Mouse (Mus musculus): Measurements from ENCODE around the gene Gm13691.
"Not testable (repeated sequence)": the region's sequence is repeated elsewhere in the genome, so short reads cannot be mapped to it uniquely, and the experiment has no call there.

Gm13691 gene

DNA sequence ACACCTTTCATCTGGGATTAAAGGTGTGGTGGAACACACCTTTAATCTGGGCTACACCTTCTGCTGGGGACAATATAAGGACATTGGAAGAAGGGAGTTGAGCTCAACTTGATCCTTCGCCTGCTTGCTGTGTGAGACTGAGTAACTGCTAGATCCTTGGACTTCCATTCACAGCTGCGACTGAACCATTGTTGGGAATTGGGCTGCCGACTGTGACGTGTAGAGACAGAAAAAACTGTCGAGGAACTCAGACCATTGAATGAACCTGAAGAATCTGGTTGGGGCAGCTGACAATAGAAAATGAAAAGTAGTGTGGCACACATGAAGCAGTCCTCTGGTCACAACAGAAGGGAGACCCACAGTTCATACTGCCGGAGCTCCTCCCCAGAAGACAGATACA is at the start of gene Gm13691:
Gene Gm13691, plus strand, starts transcription at position 301 of the 400 bp plus-strand sequence.
- DNase-seq (ENCODE audit: low spot score in 2 of 2): not testable (repeated sequence)

- DNase-seq (ENCODE audit: low spot score in 2 of 2): no peak
Measured at GRCm38 (mm10) chr2:83940931-83941361, 49.4 kb upstream of the Gm13691 start, which contains the start of gene Zswim2. Gene Zswim2, minus strand, starts transcription at chr2:83941228.

- no peak for DNase-seq (ENCODE audit: low spot score in 2 of 2)
Measured at GRCm38 (mm10) chr2:83941378-83941777, 49.0 kb upstream of the Gm13691 start.

DNA sequence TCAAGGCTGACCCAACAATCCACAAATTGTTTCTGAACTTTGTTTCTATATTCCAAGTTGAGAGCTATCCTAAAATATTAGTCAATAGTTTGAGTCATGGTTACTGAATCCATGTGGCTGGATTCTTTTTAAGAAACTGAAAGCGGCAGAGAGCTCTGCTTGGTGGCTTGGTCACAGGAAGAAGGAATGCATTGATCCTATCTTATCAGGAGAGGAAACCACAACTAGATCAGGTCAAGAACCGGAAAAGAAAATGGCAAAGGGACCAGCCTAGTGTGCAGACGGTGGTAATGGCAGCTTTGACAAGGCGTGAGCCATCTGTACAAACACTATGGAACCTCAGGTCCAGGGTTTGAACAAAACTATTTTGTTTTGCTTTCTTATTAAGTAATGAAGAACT is 48.6 kb upstream of the Gm13691 start:
- DNase-seq (ENCODE audit: low spot score in 2 of 2): no peak

- not testable (repeated sequence) for DNase-seq (ENCODE audit: low spot score in 2 of 2)
Measured at GRCm38 (mm10) chr2:83955393-83955792, 35.0 kb upstream of the Gm13691 start, which contains the start of gene Gm13698. Gene Gm13698, plus strand, starts transcription at chr2:83955693.

DNA sequence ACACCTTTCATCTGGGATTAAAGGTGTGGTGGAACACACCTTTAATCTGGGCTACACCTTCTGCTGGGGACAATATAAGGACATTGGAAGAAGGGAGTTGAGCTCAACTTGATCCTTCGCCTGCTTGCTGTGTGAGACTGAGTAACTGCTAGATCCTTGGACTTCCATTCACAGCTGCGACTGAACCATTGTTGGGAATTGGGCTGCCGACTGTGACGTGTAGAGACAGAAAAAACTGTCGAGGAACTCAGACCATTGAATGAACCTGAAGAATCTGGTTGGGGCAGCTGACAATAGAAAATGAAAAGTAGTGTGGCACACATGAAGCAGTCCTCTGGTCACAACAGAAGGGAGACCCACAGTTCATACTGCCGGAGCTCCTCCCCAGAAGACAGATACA is 29.1 kb upstream of the Gm13691 start, which contains the start of gene Gm13693:
Gene Gm13693, plus strand, starts transcription at position 301 of the 400 bp plus-strand sequence.
- not testable (repeated sequence) for DNase-seq (ENCODE audit: low spot score in 2 of 2)

DNA sequence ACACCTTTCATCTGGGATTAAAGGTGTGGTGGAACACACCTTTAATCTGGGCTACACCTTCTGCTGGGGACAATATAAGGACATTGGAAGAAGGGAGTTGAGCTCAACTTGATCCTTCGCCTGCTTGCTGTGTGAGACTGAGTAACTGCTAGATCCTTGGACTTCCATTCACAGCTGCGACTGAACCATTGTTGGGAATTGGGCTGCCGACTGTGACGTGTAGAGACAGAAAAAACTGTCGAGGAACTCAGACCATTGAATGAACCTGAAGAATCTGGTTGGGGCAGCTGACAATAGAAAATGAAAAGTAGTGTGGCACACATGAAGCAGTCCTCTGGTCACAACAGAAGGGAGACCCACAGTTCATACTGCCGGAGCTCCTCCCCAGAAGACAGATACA is 23.3 kb upstream of the Gm13691 start, which contains the start of gene Gm13695:
Gene Gm13695, plus strand, starts transcription at position 301 of the 400 bp plus-strand sequence.
- DNase-seq (ENCODE audit: low spot score in 2 of 2): not testable (repeated sequence)

DNA sequence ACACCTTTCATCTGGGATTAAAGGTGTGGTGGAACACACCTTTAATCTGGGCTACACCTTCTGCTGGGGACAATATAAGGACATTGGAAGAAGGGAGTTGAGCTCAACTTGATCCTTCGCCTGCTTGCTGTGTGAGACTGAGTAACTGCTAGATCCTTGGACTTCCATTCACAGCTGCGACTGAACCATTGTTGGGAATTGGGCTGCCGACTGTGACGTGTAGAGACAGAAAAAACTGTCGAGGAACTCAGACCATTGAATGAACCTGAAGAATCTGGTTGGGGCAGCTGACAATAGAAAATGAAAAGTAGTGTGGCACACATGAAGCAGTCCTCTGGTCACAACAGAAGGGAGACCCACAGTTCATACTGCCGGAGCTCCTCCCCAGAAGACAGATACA is 17.5 kb upstream of the Gm13691 start, which contains the start of gene Gm13696:
Gene Gm13696, plus strand, starts transcription at position 301 of the 400 bp plus-strand sequence.
- not testable (repeated sequence) for DNase-seq (ENCODE audit: low spot score in 2 of 2)

DNA sequence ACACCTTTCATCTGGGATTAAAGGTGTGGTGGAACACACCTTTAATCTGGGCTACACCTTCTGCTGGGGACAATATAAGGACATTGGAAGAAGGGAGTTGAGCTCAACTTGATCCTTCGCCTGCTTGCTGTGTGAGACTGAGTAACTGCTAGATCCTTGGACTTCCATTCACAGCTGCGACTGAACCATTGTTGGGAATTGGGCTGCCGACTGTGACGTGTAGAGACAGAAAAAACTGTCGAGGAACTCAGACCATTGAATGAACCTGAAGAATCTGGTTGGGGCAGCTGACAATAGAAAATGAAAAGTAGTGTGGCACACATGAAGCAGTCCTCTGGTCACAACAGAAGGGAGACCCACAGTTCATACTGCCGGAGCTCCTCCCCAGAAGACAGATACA is 11.7 kb upstream of the Gm13691 start, which contains the start of gene Gm13694:
Gene Gm13694, plus strand, starts transcription at position 301 of the 400 bp plus-strand sequence.
- DNase-seq (ENCODE audit: low spot score in 2 of 2): not testable (repeated sequence)

DNA sequence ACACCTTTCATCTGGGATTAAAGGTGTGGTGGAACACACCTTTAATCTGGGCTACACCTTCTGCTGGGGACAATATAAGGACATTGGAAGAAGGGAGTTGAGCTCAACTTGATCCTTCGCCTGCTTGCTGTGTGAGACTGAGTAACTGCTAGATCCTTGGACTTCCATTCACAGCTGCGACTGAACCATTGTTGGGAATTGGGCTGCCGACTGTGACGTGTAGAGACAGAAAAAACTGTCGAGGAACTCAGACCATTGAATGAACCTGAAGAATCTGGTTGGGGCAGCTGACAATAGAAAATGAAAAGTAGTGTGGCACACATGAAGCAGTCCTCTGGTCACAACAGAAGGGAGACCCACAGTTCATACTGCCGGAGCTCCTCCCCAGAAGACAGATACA is 5.9 kb upstream of the Gm13691 start, which contains the start of gene Gm13697:
Gene Gm13697, plus strand, starts transcription at position 301 of the 400 bp plus-strand sequence.
- DNase-seq (ENCODE audit: low spot score in 2 of 2): not testable (repeated sequence)

DNA sequence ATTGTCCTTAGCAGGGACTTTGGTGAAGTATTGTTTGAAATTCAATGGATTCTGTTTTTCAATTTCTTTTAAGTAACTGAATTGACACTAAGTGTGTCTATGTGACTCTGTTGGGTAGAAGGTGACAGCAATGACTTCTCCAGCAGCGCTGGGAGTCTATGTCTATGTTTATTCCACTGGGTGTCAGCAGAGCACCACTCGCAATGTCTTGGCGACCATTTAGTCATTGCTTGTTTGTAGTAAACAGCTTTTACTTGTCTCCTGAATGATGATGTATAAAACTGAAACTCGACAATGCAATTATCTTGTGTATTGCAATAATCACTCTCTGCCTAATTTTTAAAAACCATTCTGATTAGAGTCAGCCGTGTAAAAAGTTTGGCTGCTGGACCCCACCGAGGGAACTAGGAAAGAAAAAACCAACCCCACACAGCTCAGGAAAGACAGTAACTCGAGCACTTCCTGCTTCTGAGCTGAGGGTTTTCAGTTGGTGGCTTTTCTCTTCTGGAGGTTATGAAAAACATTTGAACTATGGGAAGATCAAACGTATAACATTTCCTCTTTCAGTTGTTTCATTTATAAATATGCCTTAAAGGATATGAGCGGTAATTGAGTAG is 3.4 kb downstream of the Gm13691 start:
- DNase-seq (ENCODE audit: low spot score in 2 of 2): not testable (repeated sequence)

DNA sequence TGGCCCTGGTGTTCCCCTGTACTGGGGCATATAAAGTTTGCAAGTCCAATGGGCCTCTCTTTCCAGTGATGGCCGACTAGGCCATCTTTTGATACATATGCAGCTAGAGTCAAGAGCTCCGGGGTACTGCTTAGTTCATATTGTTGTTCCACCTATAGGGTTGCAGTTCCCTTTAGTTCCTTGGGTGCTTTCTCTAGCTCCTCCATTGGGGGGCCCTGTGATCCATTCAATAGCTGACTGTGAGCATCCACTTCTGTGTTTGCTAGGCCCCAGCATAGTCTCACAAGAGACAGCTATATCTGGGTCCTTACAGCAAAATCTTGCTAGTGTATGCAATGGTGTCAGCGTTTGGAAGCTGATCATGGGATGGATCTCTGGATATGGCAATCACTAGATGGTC is 4.2 kb downstream of the Gm13691 start:
- not testable (repeated sequence) for DNase-seq (ENCODE audit: low spot score in 2 of 2)

- no peak for DNase-seq (ENCODE audit: low spot score in 2 of 2)
Measured at GRCm38 (mm10) chr2:84008913-84009312, 18.6 kb downstream of the Gm13691 start.

DNA sequence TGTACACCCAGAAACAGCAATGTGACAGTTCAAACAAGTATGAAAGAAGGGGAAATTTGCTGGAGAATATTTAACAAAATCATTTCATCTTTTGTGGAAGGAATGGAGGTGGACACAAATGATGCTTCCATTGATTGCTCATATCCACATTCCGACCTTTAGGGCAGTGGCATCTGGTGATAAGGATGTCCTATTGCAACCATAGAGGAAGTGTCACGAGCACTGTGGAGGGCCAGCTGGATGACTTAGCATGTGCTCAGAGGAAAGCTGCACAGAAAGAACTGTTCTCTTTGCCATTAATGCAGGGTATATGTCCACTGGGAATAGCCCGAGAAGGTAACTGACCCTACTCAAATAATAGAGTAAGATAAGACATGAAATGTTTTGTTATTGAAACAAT is 19.5 kb downstream of the Gm13691 start:
- no peak for DNase-seq (ENCODE audit: low spot score in 2 of 2)

DNA sequence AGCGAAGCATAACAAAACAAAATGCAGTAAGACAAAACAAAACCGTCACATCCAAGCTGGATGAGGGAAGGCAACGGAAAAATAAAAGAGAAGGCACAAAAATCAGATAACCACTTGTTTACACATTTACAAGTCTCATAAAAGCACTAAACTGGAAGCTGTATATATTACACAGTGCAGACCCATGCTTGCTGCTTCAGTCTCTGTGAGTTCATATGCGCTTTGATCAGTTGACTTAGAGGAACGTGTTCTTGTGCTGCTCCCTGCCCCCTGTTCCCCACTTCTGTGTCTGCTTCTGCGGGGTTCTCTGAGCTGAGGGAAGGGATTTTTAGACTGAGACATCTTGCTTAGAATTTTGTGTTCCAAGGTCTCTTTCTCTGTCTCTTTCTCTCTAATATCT is 24.2 kb downstream of the Gm13691 start:
- DNase-seq (ENCODE audit: low spot score in 2 of 2): no peak

DNA sequence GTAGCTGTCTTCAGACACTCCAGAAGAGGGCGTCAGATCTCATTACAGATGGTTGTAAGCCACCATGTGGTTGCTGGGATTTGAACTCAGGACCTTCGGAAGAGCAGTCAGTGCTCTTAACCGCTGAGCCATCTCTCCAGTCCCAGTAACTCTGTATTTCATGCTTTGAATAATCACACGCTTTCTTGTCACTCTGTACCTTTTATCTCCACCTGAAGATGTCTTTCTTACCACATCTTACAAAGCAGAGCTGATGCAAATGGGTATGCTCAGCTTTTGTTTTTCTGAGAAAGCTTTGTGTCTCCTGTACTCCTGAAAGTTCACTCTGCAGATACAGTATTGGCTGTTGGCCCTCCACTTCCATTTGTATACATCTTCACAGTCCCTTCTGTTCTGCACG is 25.9 kb downstream of the Gm13691 start:
- DNase-seq (ENCODE audit: low spot score in 2 of 2): not testable (repeated sequence)

- DNase-seq (ENCODE audit: low spot score in 2 of 2): no peak
Measured at GRCm38 (mm10) chr2:84018330-84018729, 28.0 kb downstream of the Gm13691 start.

- DNase-seq (ENCODE audit: low spot score in 2 of 2): no peak
Measured at GRCm38 (mm10) chr2:84019519-84020305, 29.4 kb downstream of the Gm13691 start.

DNA sequence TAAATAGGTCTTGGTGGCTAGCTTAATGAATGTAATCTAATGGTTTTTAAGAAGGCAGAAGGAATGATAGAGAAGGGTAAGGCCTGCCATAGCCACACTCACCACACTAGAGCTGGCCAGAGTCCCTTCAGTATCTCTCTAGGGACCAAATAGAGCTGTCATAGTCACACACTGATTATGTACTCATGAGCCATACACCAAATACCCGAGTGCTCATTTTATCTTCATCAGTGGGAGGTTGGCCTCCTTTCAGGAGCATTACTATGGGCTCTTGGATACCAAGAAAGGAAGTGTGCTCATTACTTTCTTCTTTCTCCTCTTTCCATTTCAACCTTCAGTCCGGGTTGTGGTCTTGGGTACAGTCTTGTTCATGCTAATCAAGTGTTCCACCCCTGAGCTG is 31.6 kb downstream of the Gm13691 start:
- DNase-seq (ENCODE audit: low spot score in 2 of 2): no peak

DNA sequence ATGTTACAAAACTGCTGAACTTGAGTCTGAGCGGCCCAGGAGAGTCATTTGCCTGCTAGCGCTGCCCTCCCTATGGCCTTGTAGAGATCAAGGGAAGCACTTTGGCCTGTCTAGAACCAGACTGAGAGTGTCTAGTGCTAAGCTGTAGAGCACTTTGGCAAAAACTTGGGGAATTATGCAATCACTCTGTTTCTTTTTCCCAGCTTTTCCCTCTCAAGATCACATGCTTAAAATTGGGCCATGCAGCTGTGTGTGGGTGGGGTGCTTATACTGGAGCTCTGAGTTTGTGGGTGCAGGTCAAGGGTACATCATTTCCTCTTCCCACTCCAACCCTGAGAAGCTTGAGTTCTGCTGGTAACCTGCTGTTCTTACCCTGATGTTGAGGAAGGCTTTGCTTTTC is 32.6 kb downstream of the Gm13691 start:
- DNase-seq (ENCODE audit: low spot score in 2 of 2): no peak

GRCm38 (mm10) chr2:84023319-84023718 is 33.0 kb downstream of the Gm13691 start:
- no peak for DNase-seq (ENCODE audit: low spot score in 2 of 2)

DNA sequence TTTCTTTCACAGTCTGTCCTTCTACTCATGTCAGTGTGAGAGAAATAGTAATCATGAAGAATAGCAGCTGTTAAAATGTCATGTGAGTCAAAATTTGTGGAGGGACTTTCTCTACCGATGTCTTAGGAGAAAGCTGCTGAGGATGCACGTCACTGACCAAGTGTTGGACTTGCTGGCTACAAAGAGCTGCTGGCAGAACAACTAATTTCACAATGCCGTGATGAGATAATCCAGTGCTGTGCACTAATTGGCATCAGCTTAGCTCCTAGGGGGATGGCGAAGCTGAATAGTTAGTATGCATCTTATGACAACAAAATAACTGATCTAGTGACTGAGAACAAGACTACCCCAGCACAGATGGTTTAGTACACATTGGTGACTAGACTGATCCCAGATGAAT is 34.9 kb downstream of the Gm13691 start:
- DNase-seq (ENCODE audit: low spot score in 2 of 2): no peak

Data from urinary bladder, postnatal 4 days (tissue).